Mouse (Mus musculus): ENCODE measurements around the gene Ulk1.
A peak's percentile ranks its signal among the peaks of the same experiment; 100 is the strongest.
"Not testable (repeated sequence)": the region's sequence is repeated elsewhere in the genome, so short reads cannot be mapped to it uniquely, and the experiment has no call there.

The Ulk1 gene

DNA sequence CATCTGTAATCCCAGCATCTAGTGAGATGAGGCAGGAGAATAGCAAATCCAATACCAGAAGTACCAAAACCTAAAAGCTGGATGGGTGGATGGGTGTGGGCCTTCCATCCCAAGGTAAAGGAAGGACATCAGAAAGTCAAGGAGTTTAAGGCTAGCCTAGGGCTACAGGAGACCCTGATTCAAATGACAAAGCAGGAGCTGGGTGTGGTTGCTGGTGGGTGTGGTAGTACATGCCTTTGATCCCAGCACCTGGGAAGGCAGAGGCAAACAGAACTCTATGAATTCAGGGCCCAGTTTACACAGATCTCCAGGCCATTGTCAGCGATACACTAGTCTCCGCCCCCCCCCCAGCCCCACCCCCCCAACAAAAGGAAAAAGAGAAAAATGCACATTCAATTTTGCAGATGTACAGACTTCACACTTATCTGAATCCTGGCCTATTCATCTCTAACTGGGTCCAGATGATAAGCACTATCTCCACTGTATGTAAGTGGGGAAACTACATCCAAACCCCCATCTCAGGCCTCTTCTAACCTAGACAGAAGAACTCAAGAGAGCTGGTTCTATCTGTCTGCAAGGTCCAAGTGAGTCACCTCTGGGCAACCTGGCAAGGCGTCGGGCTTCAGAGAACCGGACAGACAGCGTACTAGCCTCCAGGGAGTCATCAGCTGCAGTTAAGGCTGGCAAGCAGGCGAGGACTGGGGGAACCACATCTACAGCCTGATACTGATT is 5.7 kb downstream of the Ulk1 start:
- no peak for DNase-seq (ENCODE audit: low spot score in 2 of 2)

GRCm38 (mm10) chr5:110802809-110803208 is 7.1 kb downstream of the Ulk1 start:
- no peak for DNase-seq (ENCODE audit: low spot score in 2 of 2)

DNA sequence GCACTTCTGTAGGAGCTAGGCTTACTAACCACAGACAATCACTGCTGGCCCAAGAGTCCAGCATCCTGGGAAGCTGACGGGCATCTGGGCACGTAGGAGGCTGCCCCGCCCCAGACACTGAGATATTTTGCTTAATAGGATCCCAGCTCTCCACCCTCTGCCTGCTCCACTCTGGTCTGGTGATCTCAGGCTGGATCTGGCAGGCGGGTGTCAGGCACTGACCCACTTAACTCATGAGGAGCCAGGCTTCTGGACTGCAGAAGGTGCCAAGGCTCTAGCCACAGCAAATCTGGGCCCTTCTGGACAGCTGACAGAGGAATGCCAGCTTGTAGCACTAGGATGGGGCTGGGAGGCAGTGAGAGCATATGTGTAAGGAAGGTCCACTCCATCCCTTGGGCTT is 7.7 kb downstream of the Ulk1 start:
- DNase-seq (ENCODE audit: low spot score in 2 of 2), result no peak

GRCm38 (mm10) chr5:110801036-110801624 is 8.8 kb downstream of the Ulk1 start:
- no peak for DNase-seq (ENCODE audit: low spot score in 2 of 2)

DNA sequence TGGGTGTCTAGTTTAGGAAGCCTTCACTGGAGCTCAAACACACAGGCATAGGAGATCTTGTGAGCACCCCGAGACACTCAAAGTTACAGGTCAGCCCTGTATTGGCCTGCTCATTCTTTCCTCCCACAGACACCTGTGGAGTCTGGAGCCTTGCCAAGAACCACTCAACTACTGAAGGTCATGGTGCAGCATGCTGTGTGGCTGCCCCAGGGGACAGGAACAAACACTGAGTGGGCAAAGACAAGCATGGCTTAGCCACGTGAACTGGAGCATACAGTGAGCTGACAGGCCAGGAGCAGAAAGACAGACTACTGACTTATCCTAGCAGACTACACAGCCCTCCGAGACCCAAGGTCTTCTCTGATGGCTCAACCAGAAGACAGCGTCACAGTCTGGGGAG is 12.2 kb downstream of the Ulk1 start:
- DNase-seq (ENCODE audit: low spot score in 2 of 2), result peak; percentile 27 to 33

GRCm38 (mm10) chr5:110794363-110794762 is 15.5 kb downstream of the Ulk1 start:
- no peak for DNase-seq (ENCODE audit: low spot score in 2 of 2)

- DNase-seq (ENCODE audit: low spot score in 2 of 2), result peak; percentile 35 to 47
Observed at GRCm38 (mm10) chr5:110788684-110789083, 21.2 kb downstream of the Ulk1 start.

DNA sequence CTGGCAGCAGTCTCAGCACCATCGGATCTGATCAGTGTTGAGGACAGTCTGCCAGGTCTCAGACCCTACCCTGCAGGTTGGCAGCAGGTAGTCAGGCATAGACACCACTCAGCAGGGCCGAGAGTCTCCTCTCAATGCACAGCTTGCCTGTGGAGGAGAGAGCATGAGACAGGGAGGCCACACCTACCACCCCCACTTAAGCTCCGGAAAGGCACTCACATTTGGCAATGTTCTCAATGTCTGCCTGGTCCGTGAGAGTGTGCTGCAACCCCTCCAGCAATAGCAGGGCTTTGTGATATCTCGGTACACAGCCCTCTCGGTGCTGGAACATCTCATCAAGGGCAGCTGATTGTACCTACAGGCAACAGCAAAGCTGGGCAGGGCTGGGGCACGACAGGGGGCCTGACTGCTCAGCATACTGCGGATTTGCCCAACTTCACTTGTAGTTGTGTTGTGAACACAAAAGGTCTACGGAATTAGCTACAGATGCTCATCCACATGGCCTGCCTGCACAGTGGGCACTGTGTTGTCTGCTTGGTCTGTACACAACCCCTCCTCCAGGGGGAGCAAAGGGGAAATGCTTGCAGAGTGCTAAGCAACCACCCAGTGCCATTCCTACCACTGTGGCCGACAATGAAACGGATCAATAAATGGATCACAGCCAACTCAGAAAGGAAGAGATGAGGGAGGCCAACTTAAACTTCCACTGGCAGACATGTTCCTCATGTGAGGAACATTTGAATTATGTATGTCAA is 23.6 kb downstream of the Ulk1 start:
- DNase-seq (ENCODE audit: low spot score in 2 of 2), result no peak

- DNase-seq (ENCODE audit: low spot score in 2 of 2), result no peak
Observed at GRCm38 (mm10) chr5:110783150-110783549, 26.7 kb downstream of the Ulk1 start.

DNA sequence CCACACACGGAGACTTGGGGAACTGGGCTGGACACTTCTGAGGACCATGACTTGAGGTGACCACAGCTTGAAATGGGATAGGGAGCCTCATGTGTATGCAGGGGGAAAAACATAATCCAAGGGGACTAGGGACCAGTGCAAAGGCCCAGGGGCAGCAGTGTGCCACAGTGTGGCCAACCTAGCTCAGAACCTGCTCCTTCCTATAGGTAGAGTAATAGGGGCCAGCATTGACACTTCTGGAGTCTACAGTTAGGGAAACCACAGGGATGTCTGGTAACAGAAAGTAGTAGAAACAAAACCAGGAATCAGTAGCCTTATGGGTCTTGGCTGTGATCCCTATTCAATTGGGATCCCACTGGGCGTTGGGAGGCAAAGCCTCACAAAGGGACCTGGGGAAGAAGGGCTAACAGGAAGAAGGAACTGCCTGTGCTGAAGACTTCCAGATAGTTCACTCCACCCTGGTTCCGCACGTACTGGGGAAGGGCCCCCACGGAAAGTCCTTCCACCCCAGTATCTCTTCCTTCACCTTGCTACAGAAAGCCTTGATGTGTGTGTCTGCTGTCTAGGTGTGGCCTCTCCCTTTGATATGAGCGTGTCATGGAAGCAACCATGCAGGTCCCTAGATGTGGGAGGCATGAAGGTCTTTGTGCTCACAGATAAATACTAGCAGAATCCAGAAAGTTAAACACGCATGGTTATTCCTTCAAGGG is 28.2 kb downstream of the Ulk1 start:
- DNase-seq (ENCODE audit: low spot score in 2 of 2), result no peak

DNA sequence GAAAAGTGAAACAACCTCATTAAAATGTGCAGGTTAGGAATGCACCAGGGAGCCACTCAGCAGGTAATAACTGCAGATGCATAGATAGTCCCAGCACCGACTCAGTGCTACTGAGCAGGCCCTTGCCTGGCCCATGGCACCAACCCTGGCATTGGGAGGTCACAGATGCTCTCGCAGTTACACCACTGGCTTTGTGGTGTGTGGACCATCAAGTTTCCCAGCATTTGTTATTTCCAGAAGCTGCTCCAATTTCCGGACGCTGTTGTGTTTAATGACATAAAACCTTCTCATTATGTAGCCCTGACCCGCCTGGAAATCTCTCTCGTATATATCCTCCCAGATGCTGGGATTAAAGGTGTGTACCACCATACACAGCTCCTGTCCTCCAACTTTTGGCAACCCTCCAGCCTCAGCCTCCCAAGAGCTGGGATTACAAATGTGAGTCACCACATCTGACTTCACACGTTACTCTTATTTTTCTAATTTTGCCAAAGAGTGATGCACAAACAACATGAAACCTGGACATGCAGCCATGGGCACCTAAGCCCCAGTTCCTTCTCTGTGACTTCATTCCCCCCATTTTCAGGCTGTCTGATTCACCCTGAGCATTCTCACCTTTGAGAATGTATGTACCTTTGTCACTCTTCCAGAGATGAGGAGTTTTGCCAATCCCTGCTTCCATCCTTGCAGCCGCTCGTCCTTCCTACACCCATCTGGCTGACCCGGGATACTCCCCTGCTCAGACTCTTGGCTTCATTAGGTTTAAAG is 29.0 kb downstream of the Ulk1 start:
- no peak for DNase-seq (ENCODE audit: low spot score in 2 of 2)

GRCm38 (mm10) chr5:110779998-110780760 is 29.7 kb downstream of the Ulk1 start, which contains the start of gene Pus1:
Gene Pus1, minus strand, starts transcription at chr5:110780659.
- peak; percentile 87 to 89 for DNase-seq (ENCODE audit: low spot score in 2 of 2)

DNA sequence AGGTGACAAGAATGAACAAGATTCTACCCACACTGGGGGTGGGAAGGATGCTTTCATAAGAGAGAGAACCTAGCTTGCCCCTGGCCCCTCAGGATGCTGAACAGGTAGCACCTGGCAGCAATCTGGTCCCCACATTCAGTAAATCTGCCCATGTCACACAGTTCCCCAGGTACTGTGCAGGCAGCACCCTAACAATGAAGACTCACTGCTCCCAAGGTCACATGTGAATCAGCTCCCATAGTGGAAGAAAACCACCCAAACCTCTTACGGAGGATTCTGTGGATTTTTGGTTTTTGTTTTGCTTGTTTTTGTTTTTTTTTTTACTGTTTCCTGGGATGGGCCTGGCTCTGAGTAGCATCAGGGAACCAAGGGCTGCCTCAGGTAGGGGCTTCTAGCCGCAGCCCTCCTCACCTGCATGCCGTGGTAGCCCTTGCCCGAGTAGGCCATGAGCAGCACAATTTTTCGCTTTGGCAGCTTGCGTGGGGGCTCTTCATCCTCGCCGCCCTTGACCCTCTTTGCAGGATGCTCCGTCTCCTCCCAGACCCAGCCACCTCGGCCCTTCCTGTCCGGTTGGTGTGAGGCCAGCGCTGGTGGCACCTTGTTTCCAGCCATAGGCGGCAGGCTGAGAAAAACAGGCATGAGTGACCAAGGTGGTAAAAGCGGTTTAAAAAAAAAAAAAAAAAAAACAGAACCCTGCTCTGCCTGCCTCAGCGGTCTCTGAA is 30.5 kb downstream of the Ulk1 start:
- no peak for DNase-seq (ENCODE audit: low spot score in 2 of 2)

DNA sequence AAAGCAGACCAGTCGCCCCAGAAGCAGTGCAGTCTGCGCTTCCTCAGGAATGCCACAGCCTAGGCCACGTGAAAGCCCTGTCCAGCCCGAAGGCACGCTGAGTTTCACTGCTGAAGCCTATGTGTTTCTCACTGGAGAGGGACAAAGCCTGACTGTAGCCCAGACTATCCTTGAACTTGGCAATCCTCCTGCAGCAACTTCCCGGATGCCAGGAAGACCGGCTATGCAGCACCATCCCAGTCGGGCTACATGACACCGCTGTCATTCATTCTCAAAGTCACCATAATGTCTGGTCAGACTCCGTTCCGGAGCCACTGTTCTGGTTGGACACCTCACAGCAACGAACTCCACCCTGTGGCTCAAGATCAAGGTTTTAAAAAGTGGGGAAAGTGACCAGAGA is 31.6 kb downstream of the Ulk1 start:
- no peak for DNase-seq (ENCODE audit: low spot score in 2 of 2)

GRCm38 (mm10) chr5:110776141-110776540 is 33.8 kb downstream of the Ulk1 start:
- no peak for DNase-seq (ENCODE audit: low spot score in 2 of 2)

DNA sequence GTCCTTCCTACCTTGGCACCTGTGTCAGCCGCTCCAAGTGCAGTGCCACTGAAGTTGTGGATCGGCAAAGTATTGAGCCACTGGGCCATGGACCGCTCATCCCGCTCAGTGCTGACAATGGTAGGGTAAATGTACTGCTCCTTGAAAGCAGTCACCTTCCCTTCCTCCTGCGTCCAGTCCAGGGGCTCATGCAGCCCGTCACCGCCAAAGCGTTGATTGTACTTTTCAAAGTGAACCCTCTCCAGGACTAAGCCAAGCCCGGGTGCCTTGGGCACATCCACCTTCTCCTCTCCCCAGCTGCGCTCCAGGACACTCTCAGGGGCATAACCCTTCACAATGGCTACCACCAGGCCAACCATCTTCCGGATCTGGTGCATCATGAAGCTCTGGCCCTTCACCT is 35.4 kb downstream of the Ulk1 start:
- DNase-seq (ENCODE audit: low spot score in 2 of 2), result no peak

- DNase-seq (ENCODE audit: low spot score in 2 of 2), result not testable (repeated sequence)
Observed at GRCm38 (mm10) chr5:110772945-110773344, 37.0 kb downstream of the Ulk1 start.

- DNase-seq (ENCODE audit: low spot score in 2 of 2), result peak; percentile 99 to 100
Observed at GRCm38 (mm10) chr5:110770448-110771158, 39.3 kb downstream of the Ulk1 start, which contains the start of gene Ep400. Gene Ep400, minus strand, starts transcription at chr5:110770717.

GRCm38 (mm10) chr5:110770031-110770445 is 39.9 kb downstream of the Ulk1 start:
- peak in 1 of 2 experiments; percentile 38 for DNase-seq (ENCODE audit: low spot score in 2 of 2)

Data from spleen, postnatal 36 days (tissue).